Mouse (Mus musculus): ENCODE measurements around the gene Gm45837.

GRCm38 (mm10) chr7:101453725-101454124 is 43.0 kb downstream of the Gm45837 start:
- no peak for TF ChIP-seq CTCF (IDR thresholded peaks at IDR 0.05; ENCODE audit: borderline replicate concordance, control insufficient read depth, extremely low read depth, insufficient read depth, low read length, poor library complexity)
- no peak for TF ChIP-seq POLR2A (IDR thresholded peaks at IDR 0.05; ENCODE audit: control insufficient read depth, extremely low read depth, insufficient read depth, low read length, poor library complexity)
